Mouse (Mus musculus): ENCODE results near the gene D130043K22Rik.

D130043K22Rik gene

GRCm38 (mm10) chr13:24943303-24943702, 98.4 kb downstream of the D130043K22Rik start:
- intact Hi-C loops (cut with DNase I) = no loop called here

GRCm38 (mm10) chr13:24945567-24945966, 100.6 kb downstream of the D130043K22Rik start:
- intact Hi-C loops (cut with DNase I) = no loop called here

GRCm38 (mm10) chr13:24947158-24947557, 102.2 kb downstream of the D130043K22Rik start:
- intact Hi-C loops (cut with DNase I) = no loop called here

GRCm38 (mm10) chr13:24948870-24949269, 103.9 kb downstream of the D130043K22Rik start:
- intact Hi-C loops (cut with DNase I) = no loop called here

Measured in adrenal gland (tissue).